Mouse (Mus musculus) T-helper 17 cell (primary cell): Measurements from ENCODE around the gene Tsen15.
"Not testable (repeated sequence)": the region's sequence is repeated elsewhere in the genome, so short reads cannot be mapped to it uniquely, and the experiment has no call there.

Experiments
- in situ Hi-C, 2 experiments: fragments of 300-600 bp; cut with MboI, MseI; formaldehyde crosslinking; loops; 1 replicate in 1 of 2; 2 replicates in 1 of 2; pipeline ENCODE4 v1.15.1; 2025; ENCODE audit warnings: high pct_unique_total_duplicates in 2 of 2

Gene Tsen15

DNA sequence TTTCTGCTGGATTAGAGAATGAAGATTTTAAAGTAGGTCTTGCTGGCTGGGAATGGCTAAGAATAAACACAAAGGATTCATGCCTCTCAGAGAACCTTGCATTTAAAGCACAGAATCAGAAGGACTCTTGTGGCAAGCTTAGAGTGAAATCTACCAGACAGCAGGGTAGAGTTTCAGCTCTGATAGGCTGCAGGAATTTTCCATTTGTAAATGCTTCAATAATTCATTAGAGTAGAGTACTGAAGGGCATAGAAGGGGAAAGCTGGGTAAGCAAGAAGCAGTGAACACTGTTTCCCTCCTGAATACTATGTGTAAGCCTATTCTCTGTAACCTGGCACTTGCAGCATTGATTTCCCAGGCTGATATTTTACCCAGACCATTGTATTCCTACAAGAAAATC is 2.8 kb upstream of the Tsen15 start:
- in situ Hi-C loops = no loop called here

GRCm38 (mm10) chr1:152385693-152386092 is 795 bp downstream of the Tsen15 start:
- in situ Hi-C loops = not testable (repeated sequence)

DNA sequence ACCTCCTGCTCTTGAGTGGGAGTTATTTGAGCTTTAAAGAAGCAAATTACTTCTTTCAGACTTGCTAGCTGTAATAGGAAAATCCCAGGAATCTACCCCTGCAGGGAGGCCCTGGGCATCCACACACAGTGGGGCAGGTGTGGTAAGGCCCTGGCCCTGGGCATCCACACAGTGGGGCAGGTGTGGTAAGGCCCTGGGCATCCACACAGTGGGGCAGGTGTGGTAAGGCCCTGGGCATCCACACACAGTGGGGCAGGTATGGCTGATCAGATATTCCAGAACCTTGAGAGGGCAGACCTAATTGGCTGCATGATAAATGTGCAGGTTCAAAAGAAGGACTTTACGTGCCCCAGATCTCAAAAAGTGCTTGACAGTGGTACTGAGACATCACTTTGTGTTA is 1.9 kb downstream of the Tsen15 start:
- in situ Hi-C loops = no loop called here

DNA sequence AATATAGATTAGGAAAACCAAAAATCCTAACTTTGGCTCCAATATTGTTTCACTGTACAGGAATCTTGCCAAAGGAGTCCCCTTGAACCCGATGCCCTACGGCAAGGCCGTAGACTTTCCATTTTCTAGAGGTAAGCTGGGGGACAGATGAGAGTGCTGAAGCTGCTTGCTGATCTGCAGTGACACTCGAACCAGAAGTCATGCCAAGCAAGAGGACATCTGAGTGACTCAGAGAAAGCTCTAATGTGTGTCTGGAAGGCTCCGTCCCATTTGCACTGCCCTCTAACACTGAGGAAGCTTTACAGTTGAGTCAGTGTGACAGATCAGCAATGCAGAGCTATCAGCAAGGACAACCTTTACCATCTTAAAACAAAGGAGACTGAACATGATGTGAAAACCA is 8.2 kb downstream of the Tsen15 start:
- in situ Hi-C loops = loop anchor here in 1 of 2 experiments (10.0 kb wide), 1 partner anchor 554 kb away; no protein-coding TSS in a partner anchor

GRCm38 (mm10) chr1:152369139-152369538 is 17.3 kb downstream of the Tsen15 start:
- in situ Hi-C loops = no loop called here

GRCm38 (mm10) chr1:152368311-152369088 is 18.0 kb downstream of the Tsen15 start:
- in situ Hi-C loops = no loop called here

DNA sequence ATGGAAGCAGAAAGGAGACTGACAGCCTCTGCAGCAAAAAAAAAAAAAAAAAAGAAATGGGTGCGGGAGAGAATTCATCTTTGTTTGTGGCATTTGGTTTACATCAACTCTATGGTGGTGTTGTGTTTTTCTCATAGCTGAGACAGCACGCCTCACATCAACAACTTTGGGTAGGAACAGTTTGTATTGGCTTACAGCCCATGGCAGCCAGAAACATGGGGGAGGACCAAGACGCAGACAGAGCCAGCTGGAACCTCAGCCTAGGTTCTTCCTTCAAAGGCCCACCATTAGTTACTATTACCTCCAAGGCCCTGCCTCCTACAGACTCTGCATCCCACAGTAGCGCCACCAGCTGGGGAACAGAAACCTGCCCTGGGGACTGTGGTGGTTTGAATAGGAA is 29.8 kb downstream of the Tsen15 start:
- in situ Hi-C loops = no loop called here

DNA sequence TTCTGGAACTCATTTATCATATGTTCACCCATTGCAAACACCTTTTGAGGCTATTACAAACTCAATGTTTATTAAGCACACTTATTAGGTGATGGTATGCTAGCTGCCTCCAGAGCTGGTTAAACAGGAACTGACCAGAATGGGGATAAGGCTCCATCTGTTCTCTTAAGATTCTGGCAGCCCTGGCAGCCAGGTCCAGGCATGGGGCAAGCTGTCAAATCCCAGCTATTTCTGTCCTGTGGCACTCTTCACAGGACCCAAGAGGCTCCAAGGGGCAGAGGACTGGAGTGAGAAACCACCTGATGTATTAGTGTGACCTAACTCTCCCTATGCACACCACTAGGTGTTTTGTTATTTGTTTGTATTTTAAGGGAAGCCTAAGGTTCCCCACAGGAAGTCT is 38.5 kb downstream of the Tsen15 start:
- in situ Hi-C loops = no loop called here

- in situ Hi-C loops = no loop called here
These were observed 62.5 kb downstream of the Tsen15 start for GRCm38 (mm10) chr1:152324024-152324423.
